Comparison of ENCODE assay signal across 15 mouse cellular contexts in the genomic region with DNA sequence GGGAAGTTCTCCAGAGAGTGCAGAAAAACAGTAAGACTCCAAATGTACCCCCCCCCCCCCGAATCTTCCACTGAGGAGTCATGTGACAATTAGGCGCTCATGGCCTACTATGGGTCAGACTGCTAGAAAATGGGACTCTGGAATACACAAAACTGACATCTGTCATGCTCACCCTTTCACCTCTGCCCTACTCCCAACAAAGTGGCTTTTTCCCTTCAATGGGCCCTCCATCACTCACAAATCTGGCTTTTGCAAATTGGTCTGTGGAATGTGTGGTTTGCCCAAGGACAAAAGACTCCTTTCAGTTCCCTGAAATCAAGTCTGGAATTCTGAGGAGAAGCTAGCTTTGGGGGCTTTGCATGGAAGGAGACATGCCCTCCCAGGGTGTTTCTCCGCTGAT.
A peak's percentile ranks its signal among the peaks of the same experiment; 100 is the strongest.
DNase-seq lines count a peak whose midpoint lies in the region; ATAC-seq and TF ChIP-seq lines count a peak whose summit lies in the region.
"Had no signal": no experiment of that assay in that cellular context is flagged by ENCODE, and none has a peak within 500 bp of the region (broad histone marks: within the 10 kb centered on the region; RNA-seq: fewer than 3 reads in every experiment).

No protein-coding gene starts in this region.

- 45% methylated on average over 3 of the region's 3 CpGs for WGBS in midbrain, embryonic 12.5 days
- WGBS in midbrain, embryonic 16.5 days, result 52% methylated on average over 3 of the region's 3 CpGs
- 30% methylated on average over 3 of the region's 3 CpGs for WGBS in hindbrain, embryonic 14.5 days
- 90% methylated on average over 3 of the region's 3 CpGs for WGBS in kidney, embryonic 15.5 days

- peak; percentile 48 for DNase-seq in embryo, embryonic 9.5 days (ENCODE audit: extremely low spot score)
- DNase-seq in hindbrain, embryonic 14.5 days (ENCODE audit: low spot score), result no peak
- no peak for DNase-seq in gastrocnemius, adult 2 months
- no peak for DNase-seq in cerebellum, postnatal 36 days
- DNase-seq: cerebellum, adult 2 months; gastrocnemius, postnatal 10 days; liver, postnatal 0 days; right cerebral cortex, postnatal 25 days; thymus, postnatal 25 days had no signal

- no peak overlapping the region for H3K4me3 ChIP-seq in midbrain, embryonic 12.5 days
- no peak overlapping the region for H3K4me3 ChIP-seq in midbrain, embryonic 16.5 days (ENCODE audit: low read depth, low read length)
- no peak overlapping the region for H3K4me3 ChIP-seq in hindbrain, embryonic 14.5 days (replicated peaks; ENCODE audit: low read length)
- no peak overlapping the region for H3K4me3 ChIP-seq in gastrocnemius, adult 2 months
- H3K4me3 ChIP-seq in kidney, embryonic 15.5 days (replicated peaks), result no peak overlapping the region
- H3K4me3 ChIP-seq: stomach, embryonic 15.5 days had no signal

- intact Hi-C loops in gastrocnemius, adult 2 months (cut with DNase I), result no loop called here

- no peak overlapping the region for H3K4me2 ChIP-seq in midbrain, embryonic 12.5 days (replicated peaks)
- no peak overlapping the region for H3K4me2 ChIP-seq in midbrain, embryonic 16.5 days (ENCODE audit: low read length)
- no peak overlapping the region for H3K4me2 ChIP-seq in hindbrain, embryonic 14.5 days (replicated peaks)
- H3K4me2 ChIP-seq in kidney, embryonic 15.5 days, result no peak overlapping the region
- H3K4me2 ChIP-seq: heart, embryonic 11.5 days; stomach, embryonic 15.5 days had no signal

- H3K27ac ChIP-seq in midbrain, embryonic 12.5 days (replicated peaks), result no peak overlapping the region; the same call in 1 of the 2 replicates
- no peak overlapping the region for H3K27ac ChIP-seq in midbrain, embryonic 16.5 days (ENCODE audit: low read length)
- H3K27ac ChIP-seq in hindbrain, embryonic 14.5 days, result peak overlapping the region; percentile 32; the same call in 1 of the 2 replicates
- H3K27ac ChIP-seq in gastrocnemius, adult 2 months, result no peak overlapping the region
- H3K27ac ChIP-seq in kidney, embryonic 15.5 days, result no peak overlapping the region; the same call in 1 of the 2 replicates
- H3K27ac ChIP-seq: stomach, embryonic 15.5 days had no signal

- 0 out of 2 replicates have a peak, but pooled peaks have one; percentile 38 for ATAC-seq in midbrain, embryonic 12.5 days (ENCODE audit: low FRiP score, low read depth)
- ATAC-seq in midbrain, embryonic 16.5 days, result no peak
- 0 out of 2 replicates have a peak, but pooled peaks have one; percentile 29 for ATAC-seq in hindbrain, embryonic 14.5 days (ENCODE audit: low FRiP score)
- ATAC-seq in kidney, embryonic 15.5 days (replicated peaks; ENCODE audit: low FRiP score), result no peak
- ATAC-seq: liver, postnatal 0 days had no signal

- no peak for TF ChIP-seq CTCF in gastrocnemius, adult 2 months (IDR thresholded peaks at IDR 0.05)

- no peaks in the 10 kb centered on the region for H3K36me3 ChIP-seq in midbrain, embryonic 12.5 days
- no peaks in the 10 kb centered on the region for H3K36me3 ChIP-seq in midbrain, embryonic 16.5 days (ENCODE audit: control insufficient read depth, insufficient read depth, low read length)
- no peaks in the 10 kb centered on the region for H3K36me3 ChIP-seq in hindbrain, embryonic 14.5 days (replicated peaks; ENCODE audit: control insufficient read depth, insufficient read depth)
- no peaks in the 10 kb centered on the region for H3K36me3 ChIP-seq in kidney, embryonic 15.5 days
- H3K36me3 ChIP-seq: stomach, embryonic 15.5 days had no signal

- H3K9me3 ChIP-seq in midbrain, embryonic 12.5 days, result no peaks in the 10 kb centered on the region
- no peaks in the 10 kb centered on the region for H3K9me3 ChIP-seq in midbrain, embryonic 16.5 days (replicated peaks; ENCODE audit: control insufficient read depth, low read length, poor library complexity, severe bottlenecking)
- H3K9me3 ChIP-seq in hindbrain, embryonic 14.5 days (ENCODE audit: control insufficient read depth, low read length), result no peaks in the 10 kb centered on the region
- H3K9me3 ChIP-seq in kidney, embryonic 15.5 days (replicated peaks), result no peaks in the 10 kb centered on the region
- H3K9me3 ChIP-seq: stomach, embryonic 15.5 days had no signal

- H3K27me3 ChIP-seq in midbrain, embryonic 12.5 days, result no peaks in the 10 kb centered on the region
- no peaks in the 10 kb centered on the region for H3K27me3 ChIP-seq in midbrain, embryonic 16.5 days (ENCODE audit: control insufficient read depth, insufficient read depth, low read depth, low read length)
- no peaks in the 10 kb centered on the region for H3K27me3 ChIP-seq in hindbrain, embryonic 14.5 days (ENCODE audit: control insufficient read depth, insufficient read depth, low read length)
- H3K27me3 ChIP-seq in kidney, embryonic 15.5 days, result no peaks in the 10 kb centered on the region
- H3K27me3 ChIP-seq: CH12.LX; stomach, embryonic 15.5 days had no signal

- no peak overlapping the region for H3K9ac ChIP-seq in midbrain, embryonic 12.5 days (replicated peaks)
- no peak overlapping the region for H3K9ac ChIP-seq in midbrain, embryonic 16.5 days (ENCODE audit: low read depth, low read length)
- no peak overlapping the region for H3K9ac ChIP-seq in hindbrain, embryonic 14.5 days
- H3K9ac ChIP-seq in kidney, embryonic 15.5 days, result no peak overlapping the region
- H3K9ac ChIP-seq: liver, postnatal 0 days; stomach, embryonic 15.5 days had no signal

- H3K4me1 ChIP-seq in midbrain, embryonic 12.5 days, result peaks cover 22% of the 10 kb centered on the region
- 0 out of 2 replicates have a peak, but pooled peaks cover 3% of the 10 kb centered on the region for H3K4me1 ChIP-seq in midbrain, embryonic 16.5 days (ENCODE audit: control insufficient read depth, insufficient read depth, low read length)
- peaks cover 15% of the 10 kb centered on the region for H3K4me1 ChIP-seq in hindbrain, embryonic 14.5 days (replicated peaks; ENCODE audit: control insufficient read depth, insufficient read depth, low read length)
- H3K4me1 ChIP-seq in kidney, embryonic 15.5 days, result peaks cover 25% of the 10 kb centered on the region
- H3K4me1 ChIP-seq: stomach, embryonic 15.5 days had no signal

Comparison
In these comparisons a context has a peak if more than half of its experiments do, and no peak if none do; other contexts are left out.
1. ATAC-seq: peak in midbrain, embryonic 12.5 days (single experiment) and hindbrain, embryonic 14.5 days (single experiment); none in midbrain, embryonic 16.5 days (single experiment) and kidney, embryonic 15.5 days (single experiment).